Mouse (Mus musculus): ENCODE data around the gene Iqcf3. TPM values are rescaled to one million over a fixed set of nuclear protein-coding genes. Genes with fewer than 3 reads are reported as not detected.
"Not testable (repeated sequence)": the region's sequence is repeated elsewhere in the genome, so short reads cannot be mapped to it uniquely, and the experiment has no call there.

The Iqcf3 gene
- not detected in 2 replicates for polyA plus RNA-seq (2015; fragmentation: Nextera tagmentation; extraction: Ambion mirVana)

- Histone ChIP-seq H3K4me2 (ENCODE audit: low read length) (no peak within 1 kb of the TSS), H3K27ac (ENCODE audit: low read length) (no peak within 1 kb of the TSS), H3K9ac (replicated peaks; ENCODE audit: low read depth, low read length) (no peak within 1 kb of the TSS), H3K27me3 (replicated peaks; ENCODE audit: control insufficient read depth, insufficient read depth, low read length) (no peaks in the 10 kb centered on the region), H3K4me1 (replicated peaks; ENCODE audit: control insufficient read depth, insufficient read depth, low read length) (no peaks in the 10 kb centered on the region), H3K36me3 (ENCODE audit: control insufficient read depth, insufficient read depth) (no peaks in the 10 kb centered on the region), H3K9me3 (ENCODE audit: control insufficient read depth, low read length) (no peaks in the 10 kb centered on the region), H3K4me3 (replicated peaks; ENCODE audit: low read length) (no peak within 1 kb of the TSS)
- WGBS, result 90% methylated on average over 5 of the region's 5 CpGs
- no peak for ATAC-seq
These were observed at the start of gene Iqcf3 for GRCm38 (mm10) chr9:106561531-106561930. TSS of gene Iqcf3 (minus strand) at chr9:106561631.

- Histone ChIP-seq H3K4me1 (replicated peaks; ENCODE audit: control insufficient read depth, insufficient read depth, low read length) (no peaks in the 10 kb centered on the region), H3K27me3 (replicated peaks; ENCODE audit: control insufficient read depth, insufficient read depth, low read length) (no peaks in the 10 kb centered on the region), H3K4me2 (ENCODE audit: low read length) (no peak overlapping the region), H3K27ac (ENCODE audit: low read length) (no peak overlapping the region), H3K9me3 (ENCODE audit: control insufficient read depth, low read length) (no peaks in the 10 kb centered on the region), H3K9ac (replicated peaks; ENCODE audit: low read depth, low read length) (no peak overlapping the region), H3K36me3 (ENCODE audit: control insufficient read depth, insufficient read depth) (no peaks in the 10 kb centered on the region), H3K4me3 (replicated peaks; ENCODE audit: low read length) (no peak overlapping the region)
- no peak for ATAC-seq
- WGBS, result 72% methylated on average over 4 of the region's 4 CpGs
These were observed 49.3 kb upstream of the Iqcf3 start for GRCm38 (mm10) chr9:106610727-106611126.

- Histone ChIP-seq H3K4me3 (replicated peaks; ENCODE audit: low read length) (no peak overlapping the region), H3K9ac (replicated peaks; ENCODE audit: low read depth, low read length) (no peak overlapping the region), H3K27me3 (replicated peaks; ENCODE audit: control insufficient read depth, insufficient read depth, low read length) (no peaks in the 10 kb centered on the region), H3K9me3 (ENCODE audit: control insufficient read depth, low read length) (no peaks in the 10 kb centered on the region), H3K27ac (ENCODE audit: low read length) (no peak overlapping the region), H3K4me2 (ENCODE audit: low read length) (no peak overlapping the region), H3K36me3 (ENCODE audit: control insufficient read depth, insufficient read depth) (no peaks in the 10 kb centered on the region), H3K4me1 (replicated peaks; ENCODE audit: control insufficient read depth, insufficient read depth, low read length) (no peaks in the 10 kb centered on the region)
- 20% methylated on average over 8 of the region's 8 CpGs for WGBS
- ATAC-seq, result no peak
These were observed 39.1 kb upstream of the Iqcf3 start for GRCm38 (mm10) chr9:106600546-106600945.

GRCm38 (mm10) chr9:106598466-106598865 is 37.0 kb upstream of the Iqcf3 start:
- no peak for ATAC-seq
- H3K27ac ChIP-seq (ENCODE audit: low read length), result no peak overlapping the region
- no peaks in the 10 kb centered on the region for H3K27me3 ChIP-seq (replicated peaks; ENCODE audit: control insufficient read depth, insufficient read depth, low read length)
- no peaks in the 10 kb centered on the region for H3K36me3 ChIP-seq (ENCODE audit: control insufficient read depth, insufficient read depth)
- no peak overlapping the region for H3K9ac ChIP-seq (replicated peaks; ENCODE audit: low read depth, low read length)
- H3K4me3 ChIP-seq (replicated peaks; ENCODE audit: low read length), result no peak overlapping the region
- no peaks in the 10 kb centered on the region for H3K4me1 ChIP-seq (replicated peaks; ENCODE audit: control insufficient read depth, insufficient read depth, low read length)
- H3K9me3 ChIP-seq (ENCODE audit: control insufficient read depth, low read length), result no peaks in the 10 kb centered on the region
- H3K4me2 ChIP-seq (ENCODE audit: low read length), result no peak overlapping the region
- 46% methylated on average over 7 of the region's 7 CpGs for WGBS

GRCm38 (mm10) chr9:106595836-106596235 is 34.4 kb upstream of the Iqcf3 start:
- Histone ChIP-seq H3K27ac (ENCODE audit: low read length) (no peak overlapping the region), H3K9ac (replicated peaks; ENCODE audit: low read depth, low read length) (no peak overlapping the region)
- no peak for ATAC-seq

GRCm38 (mm10) chr9:106595402-106595801 is 34.0 kb upstream of the Iqcf3 start:
- H3K9me3 ChIP-seq (ENCODE audit: control insufficient read depth, low read length); H3K4me1 ChIP-seq (replicated peaks; ENCODE audit: control insufficient read depth, insufficient read depth, low read length); ATAC-seq; H3K36me3 ChIP-seq (ENCODE audit: control insufficient read depth, insufficient read depth); H3K9ac ChIP-seq (replicated peaks; ENCODE audit: low read depth, low read length); H3K27ac ChIP-seq (ENCODE audit: low read length); H3K4me2 ChIP-seq (ENCODE audit: low read length); H3K4me3 ChIP-seq (replicated peaks; ENCODE audit: low read length); H3K27me3 ChIP-seq (replicated peaks; ENCODE audit: control insufficient read depth, insufficient read depth, low read length): not testable (repeated sequence)
- 19% methylated on average over 4 of the region's 4 CpGs for WGBS

More at GRCm38 (mm10) chr9:106595836-106596235, 34.4 kb upstream of the Iqcf3 start:
- H3K9me3 ChIP-seq (ENCODE audit: control insufficient read depth, low read length), result no peaks in the 10 kb centered on the region
- no peak overlapping the region for H3K4me3 ChIP-seq (replicated peaks; ENCODE audit: low read length)
- no peaks in the 10 kb centered on the region for H3K36me3 ChIP-seq (ENCODE audit: control insufficient read depth, insufficient read depth)
- WGBS, result 67% methylated on average over 7 of the region's 7 CpGs
- no peaks in the 10 kb centered on the region for H3K4me1 ChIP-seq (replicated peaks; ENCODE audit: control insufficient read depth, insufficient read depth, low read length)
- no peaks in the 10 kb centered on the region for H3K27me3 ChIP-seq (replicated peaks; ENCODE audit: control insufficient read depth, insufficient read depth, low read length)
- no peak overlapping the region for H3K4me2 ChIP-seq (ENCODE audit: low read length)

GRCm38 (mm10) chr9:106592158-106592557 is 30.7 kb upstream of the Iqcf3 start:
- 88% methylated on average over 5 of the region's 5 CpGs for WGBS
- no peak for ATAC-seq

GRCm38 (mm10) chr9:106582552-106582951 is 21.1 kb upstream of the Iqcf3 start:
- no peak overlapping the region for H3K4me3 ChIP-seq (replicated peaks; ENCODE audit: low read length)
- H3K27me3 ChIP-seq (replicated peaks; ENCODE audit: control insufficient read depth, insufficient read depth, low read length), result no peaks in the 10 kb centered on the region
- no peak overlapping the region for H3K27ac ChIP-seq (ENCODE audit: low read length)
- 83% methylated on average over 1 of the region's 1 CpGs for WGBS
- no peaks in the 10 kb centered on the region for H3K36me3 ChIP-seq (ENCODE audit: control insufficient read depth, insufficient read depth)
- H3K4me2 ChIP-seq (ENCODE audit: low read length), result no peak overlapping the region
- H3K4me1 ChIP-seq (replicated peaks; ENCODE audit: control insufficient read depth, insufficient read depth, low read length), result no peaks in the 10 kb centered on the region
- no peak overlapping the region for H3K9ac ChIP-seq (replicated peaks; ENCODE audit: low read depth, low read length)
- no peak for ATAC-seq
- no peaks in the 10 kb centered on the region for H3K9me3 ChIP-seq (ENCODE audit: control insufficient read depth, low read length)

More at GRCm38 (mm10) chr9:106592158-106592557, 30.7 kb upstream of the Iqcf3 start:
- H3K9ac ChIP-seq (replicated peaks; ENCODE audit: low read depth, low read length), result no peak overlapping the region
- H3K4me1 ChIP-seq (replicated peaks; ENCODE audit: control insufficient read depth, insufficient read depth, low read length), result no peaks in the 10 kb centered on the region
- no peak overlapping the region for H3K27ac ChIP-seq (ENCODE audit: low read length)
- no peaks in the 10 kb centered on the region for H3K36me3 ChIP-seq (ENCODE audit: control insufficient read depth, insufficient read depth)
- H3K9me3 ChIP-seq (ENCODE audit: control insufficient read depth, low read length), result no peaks in the 10 kb centered on the region
- H3K27me3 ChIP-seq (replicated peaks; ENCODE audit: control insufficient read depth, insufficient read depth, low read length), result no peaks in the 10 kb centered on the region
- H3K4me3 ChIP-seq (replicated peaks; ENCODE audit: low read length), result no peak overlapping the region
- H3K4me2 ChIP-seq (ENCODE audit: low read length), result no peak overlapping the region

GRCm38 (mm10) chr9:106580016-106580415 is 18.6 kb upstream of the Iqcf3 start:
- H3K9ac ChIP-seq (replicated peaks; ENCODE audit: low read depth, low read length), result no peak overlapping the region
- H3K4me3 ChIP-seq (replicated peaks; ENCODE audit: low read length), result no peak overlapping the region
- 89% methylated on average over 7 of the region's 7 CpGs for WGBS
- no peak overlapping the region for H3K4me2 ChIP-seq (ENCODE audit: low read length)
- no peaks in the 10 kb centered on the region for H3K36me3 ChIP-seq (ENCODE audit: control insufficient read depth, insufficient read depth)
- no peak for ATAC-seq
- no peaks in the 10 kb centered on the region for H3K9me3 ChIP-seq (ENCODE audit: control insufficient read depth, low read length)
- H3K27ac ChIP-seq (ENCODE audit: low read length), result no peak overlapping the region
- no peaks in the 10 kb centered on the region for H3K4me1 ChIP-seq (replicated peaks; ENCODE audit: control insufficient read depth, insufficient read depth, low read length)
- no peaks in the 10 kb centered on the region for H3K27me3 ChIP-seq (replicated peaks; ENCODE audit: control insufficient read depth, insufficient read depth, low read length)

GRCm38 (mm10) chr9:106576112-106576511 is 14.7 kb upstream of the Iqcf3 start:
- H3K36me3 ChIP-seq (ENCODE audit: control insufficient read depth, insufficient read depth), result no peaks in the 10 kb centered on the region
- no peak for ATAC-seq
- WGBS, result 81% methylated on average over 2 of the region's 2 CpGs
- no peak overlapping the region for H3K4me3 ChIP-seq (replicated peaks; ENCODE audit: low read length)
- no peaks in the 10 kb centered on the region for H3K4me1 ChIP-seq (replicated peaks; ENCODE audit: control insufficient read depth, insufficient read depth, low read length)
- H3K9me3 ChIP-seq (ENCODE audit: control insufficient read depth, low read length), result no peaks in the 10 kb centered on the region
- no peaks in the 10 kb centered on the region for H3K27me3 ChIP-seq (replicated peaks; ENCODE audit: control insufficient read depth, insufficient read depth, low read length)
- no peak overlapping the region for H3K27ac ChIP-seq (ENCODE audit: low read length)
- H3K9ac ChIP-seq (replicated peaks; ENCODE audit: low read depth, low read length), result no peak overlapping the region
- H3K4me2 ChIP-seq (ENCODE audit: low read length), result no peak overlapping the region
